ENCODE assay signal across 8 mouse cellular contexts in genomic region chr5:136169626-136170511, GRCm38 (mm10). TPM values are rescaled to one million over a fixed set of nuclear protein-coding genes. Genes with fewer than 3 reads are reported as not detected.
A peak's percentile ranks its signal among the peaks of the same experiment; 100 is the strongest.
DNase-seq lines count a peak whose midpoint lies in the region; ATAC-seq and TF ChIP-seq lines count a peak whose summit lies in the region.

No protein-coding gene starts in this region.

- no peak for TF ChIP-seq POLR2A in cerebellum, adult 2 months (IDR thresholded peaks at IDR 0.05; ENCODE audit: borderline replicate concordance, insufficient read depth, low read length)

- peak overlapping the region; percentile 56; the same call in 1 of the 2 replicates for H3K9ac ChIP-seq in liver, embryonic 15.5 days
- H3K9ac ChIP-seq in neural tube, embryonic 13.5 days: peak overlapping the region; percentile 84

- H3K4me1 ChIP-seq in cerebellum, adult 2 months (ENCODE audit: control insufficient read depth, insufficient read depth, low read length): peaks cover 24% of the 10 kb centered on the region
- peaks cover 35% of the 10 kb centered on the region for H3K4me1 ChIP-seq in liver, embryonic 15.5 days (replicated peaks)
- H3K4me1 ChIP-seq in neural tube, embryonic 13.5 days (replicated peaks): peaks cover 45% of the 10 kb centered on the region

- 4% methylated on average over 15 of the region's 15 CpGs for WGBS in cerebellum, adult 2 months
- 9% methylated on average over 15 of the region's 15 CpGs for WGBS in liver, embryonic 15.5 days (ENCODE audit: insufficient replicate concordance)
- 12% methylated on average over 15 of the region's 15 CpGs for WGBS in neural tube, embryonic 13.5 days

- ATAC-seq in liver, embryonic 15.5 days (ENCODE audit: insufficient read depth): peak; percentile 26
- peak; percentile 64 for ATAC-seq in neural tube, embryonic 13.5 days (ENCODE audit: low read depth)

- H3K36me3 ChIP-seq in liver, embryonic 15.5 days (replicated peaks): peaks cover 9% of the 10 kb centered on the region
- peaks cover 20% of the 10 kb centered on the region for H3K36me3 ChIP-seq in neural tube, embryonic 13.5 days

- no peaks in the 10 kb centered on the region for H3K9me3 ChIP-seq in liver, embryonic 15.5 days (replicated peaks)
- H3K9me3 ChIP-seq in neural tube, embryonic 13.5 days: 0 out of 2 replicates have a peak, but pooled peaks cover 5% of the 10 kb centered on the region

- H3K27ac ChIP-seq in cerebellum, adult 2 months (ENCODE audit: insufficient read depth, low read length): peak overlapping the region; percentile 64; the same call in 1 of the 2 replicates
- H3K27ac ChIP-seq in liver, embryonic 15.5 days (replicated peaks): peak overlapping the region; percentile 77
- peak overlapping the region; percentile 79 for H3K27ac ChIP-seq in neural tube, embryonic 13.5 days (replicated peaks)

- TF ChIP-seq CTCF in cerebellum, adult 2 months (IDR thresholded peaks at IDR 0.05; ENCODE audit: borderline replicate concordance, insufficient read depth, low read depth, low read length): no peak

- DNase-seq in ovary, postnatal 36 days (ENCODE audit: low spot score): peak; percentile 17
- no peak for DNase-seq in ovary, adult 18-20 months (ENCODE audit: low spot score)
- DNase-seq in cerebellum, adult 2 months: peak; percentile 58 to 69
- peak; percentile 28 to 56 for DNase-seq in frontal cortex, adult 2 months (ENCODE audit: extremely low spot score in 1 of 2, low spot score in 1 of 2)
- DNase-seq in kidney, adult 9 months: peak; percentile 31
- DNase-seq in thymus, postnatal 25 days: peak; percentile 72

- no peaks in the 10 kb centered on the region for H3K27me3 ChIP-seq in cerebellum, adult 2 months (ENCODE audit: control insufficient read depth, insufficient read depth, low read length)
- no peaks in the 10 kb centered on the region for H3K27me3 ChIP-seq in liver, embryonic 15.5 days
- peaks cover 6% of the 10 kb centered on the region; the same call in 1 of the 2 replicates for H3K27me3 ChIP-seq in neural tube, embryonic 13.5 days

- peak overlapping the region; percentile 98 for H3K4me3 ChIP-seq in cerebellum, adult 2 months (replicated peaks; ENCODE audit: insufficient read depth, low read depth, low read length)
- H3K4me3 ChIP-seq in liver, embryonic 15.5 days (replicated peaks): peak overlapping the region; percentile 65
- H3K4me3 ChIP-seq in neural tube, embryonic 13.5 days: peak overlapping the region; percentile 65

- H3K4me2 ChIP-seq in liver, embryonic 15.5 days: peak overlapping the region; percentile 92
- H3K4me2 ChIP-seq in neural tube, embryonic 13.5 days: peak overlapping the region; percentile 90

RNA-seq across cellular contexts. Expression of gene Orai2, which starts 0.6 kb away (rescaled TPM):
- 64.9 and 66.9 TPM in 2 replicates for polyA plus RNA-seq in cerebellum, adult 2 months (2012; rRNA removed)
- polyA plus RNA-seq in frontal cortex, adult 2 months (2012; rRNA removed): 58.3 and 62.3 TPM in 2 replicates
- polyA plus RNA-seq in liver, embryonic 15.5 days (2015; fragmentation: Nextera tagmentation; extraction: Ambion mirVana): 3.4 and 4.4 TPM in 2 replicates
- 29.1 and 33.7 TPM in 2 replicates for polyA plus RNA-seq in neural tube, embryonic 13.5 days (2015; fragmentation: Nextera tagmentation; extraction: Ambion mirVana)

RNA-seq across cellular contexts. Expression of gene Prkrip1, which starts 28.9 kb away (rescaled TPM):
- 36.2 and 38.0 TPM in 2 replicates for polyA plus RNA-seq in cerebellum, adult 2 months (2012; rRNA removed)
- 38.4 and 41.2 TPM in 2 replicates for polyA plus RNA-seq in frontal cortex, adult 2 months (2012; rRNA removed)
- polyA plus RNA-seq in liver, embryonic 15.5 days (2015; fragmentation: Nextera tagmentation; extraction: Ambion mirVana): 16.5 and 22.5 TPM in 2 replicates
- 58.8 and 69.0 TPM in 2 replicates for polyA plus RNA-seq in neural tube, embryonic 13.5 days (2015; fragmentation: Nextera tagmentation; extraction: Ambion mirVana)

RNA-seq across cellular contexts. Expression of gene Alkbh4, which starts 33.9 kb away (rescaled TPM):
- 15.7 and 17.2 TPM in 2 replicates for polyA plus RNA-seq in cerebellum, adult 2 months (2012; rRNA removed)
- polyA plus RNA-seq in frontal cortex, adult 2 months (2012; rRNA removed): 11.5 and 12.1 TPM in 2 replicates
- polyA plus RNA-seq in liver, embryonic 15.5 days (2015; fragmentation: Nextera tagmentation; extraction: Ambion mirVana): 12.0 and 15.1 TPM in 2 replicates
- polyA plus RNA-seq in neural tube, embryonic 13.5 days (2015; fragmentation: Nextera tagmentation; extraction: Ambion mirVana): 21.1 and 22.4 TPM in 2 replicates

RNA-seq across cellular contexts. Expression of gene Lrwd1, which starts 34.0 kb away (rescaled TPM):
- polyA plus RNA-seq in cerebellum, adult 2 months (2012; rRNA removed): 21.5 and 23.7 TPM in 2 replicates
- polyA plus RNA-seq in frontal cortex, adult 2 months (2012; rRNA removed): 21.9 and 24.4 TPM in 2 replicates
- polyA plus RNA-seq in liver, embryonic 15.5 days (2015; fragmentation: Nextera tagmentation; extraction: Ambion mirVana): 34.1 and 37.2 TPM in 2 replicates
- 25.0 and 25.6 TPM in 2 replicates for polyA plus RNA-seq in neural tube, embryonic 13.5 days (2015; fragmentation: Nextera tagmentation; extraction: Ambion mirVana)

RNA-seq across cellular contexts. Expression of gene Polr2j, which starts 53.4 kb away (rescaled TPM):
- 121 and 123 TPM in 2 replicates for polyA plus RNA-seq in cerebellum, adult 2 months (2012; rRNA removed)
- 121 TPM in 2 replicates for polyA plus RNA-seq in frontal cortex, adult 2 months (2012; rRNA removed)
- polyA plus RNA-seq in liver, embryonic 15.5 days (2015; fragmentation: Nextera tagmentation; extraction: Ambion mirVana): 111 and 129 TPM in 2 replicates
- 210 and 232 TPM in 2 replicates for polyA plus RNA-seq in neural tube, embryonic 13.5 days (2015; fragmentation: Nextera tagmentation; extraction: Ambion mirVana)
